Mouse (Mus musculus) heart, adult 18-20 months (tissue): Measurements from ENCODE around the gene Etv6. TPM values are rescaled to one million over a fixed set of nuclear protein-coding genes. Genes with fewer than 3 reads are reported as not detected.

Experiments used
- DNase-seq, 2 experiments: peaks; one replicate each; pipeline ENCODE4 v3.0.0; 2021 to 2022; ENCODE audit warnings: mixed read lengths in 1 of 2
- total RNA-seq, 2 experiments: library from RNA; stranded (reverse); gene quantifications; 2 replicates each; pipeline ENCODE4 v1.2.3; 2021

Etv6 gene
- total RNA-seq, 2 experiments from 2014 or later = 11.3 to 12.1 TPM

DNA sequence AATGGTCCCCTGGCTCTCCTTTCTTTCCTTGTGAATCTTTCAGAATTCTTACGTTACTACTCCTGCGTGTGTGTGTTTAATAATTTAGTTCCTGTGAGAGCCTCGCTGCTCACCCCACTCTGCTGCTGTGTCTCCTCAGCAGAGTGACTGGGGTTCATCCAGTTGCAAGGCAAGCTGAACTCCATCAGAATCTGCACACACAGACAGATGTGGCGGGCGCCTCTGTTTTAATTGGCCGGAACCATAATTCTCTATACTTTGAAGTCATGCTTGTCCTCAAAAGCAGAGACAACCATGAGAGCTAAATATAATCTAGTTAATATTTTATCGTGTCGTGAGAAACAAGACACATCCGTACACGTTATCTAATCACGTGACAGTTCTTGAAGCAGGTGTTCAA, 107.2 kb downstream of the Etv6 start:
- no peak for DNase-seq

DNA sequence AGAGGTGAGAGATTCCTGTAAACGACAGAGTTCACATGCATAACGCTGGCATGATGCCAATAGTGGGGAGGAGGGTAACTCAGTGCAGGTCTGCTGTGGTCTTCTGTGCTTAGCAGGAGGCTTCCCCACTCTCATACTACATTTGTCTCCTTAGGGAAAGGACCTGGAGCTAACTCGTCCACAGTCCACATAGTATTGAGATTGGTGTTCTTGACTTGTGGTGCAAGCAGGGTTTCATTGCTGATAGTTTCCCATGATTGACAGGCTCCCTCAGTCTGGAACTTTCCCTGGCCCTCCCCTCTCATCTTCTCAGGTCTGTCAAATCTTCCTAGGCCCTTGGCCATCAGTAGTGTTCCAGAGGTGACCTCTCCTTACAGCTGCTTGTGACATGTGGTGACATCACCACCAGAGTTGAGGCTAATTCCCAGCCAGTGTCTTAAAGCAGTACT, 108.2 kb downstream of the Etv6 start:
- DNase-seq = peak; percentile 48 to 56

DNA sequence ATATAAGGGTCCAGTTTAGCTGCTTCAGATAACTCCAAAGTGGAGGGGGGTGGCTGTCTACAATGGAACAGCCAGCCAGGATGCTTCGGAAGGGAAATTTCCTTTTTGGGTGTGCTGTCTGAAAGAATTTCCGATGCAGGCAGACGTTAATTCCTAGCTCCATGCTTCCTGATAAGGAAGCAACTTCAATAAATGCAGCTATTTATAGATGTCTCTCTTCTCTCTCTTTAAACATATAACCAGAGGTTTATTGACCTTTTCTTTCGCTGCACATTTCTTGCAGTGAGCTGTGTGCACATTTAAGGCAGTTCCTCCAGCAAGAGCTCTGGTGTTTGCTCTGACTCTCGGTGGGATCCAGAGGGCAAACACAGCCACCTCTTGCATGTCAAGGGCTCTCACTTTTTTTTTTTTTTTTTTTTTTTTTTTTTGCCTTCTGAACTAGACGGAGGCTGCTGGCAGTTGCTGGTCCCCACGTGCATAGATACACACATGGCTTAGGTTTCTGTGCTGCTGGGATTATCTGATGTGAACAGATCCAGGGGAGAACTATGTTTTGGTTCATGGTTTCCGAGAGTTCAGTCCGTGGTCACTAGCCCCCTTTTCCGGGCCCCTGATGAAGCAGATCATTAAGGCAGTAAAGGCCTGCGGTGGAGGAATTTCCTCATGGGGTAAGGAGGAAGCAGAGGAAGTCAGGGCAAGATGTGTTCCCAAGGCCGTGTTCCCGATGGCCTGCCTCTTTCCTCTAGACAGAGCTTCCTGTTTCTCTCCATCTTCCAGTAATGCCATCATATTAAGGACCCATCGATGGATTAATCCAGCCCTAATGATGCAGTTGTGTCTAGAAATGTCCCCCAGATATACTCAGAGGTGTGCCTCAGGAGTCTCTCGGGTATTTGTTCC, 109.0 kb downstream of the Etv6 start:
- DNase-seq = peak in 1 of 2 experiments; percentile 61

DNA sequence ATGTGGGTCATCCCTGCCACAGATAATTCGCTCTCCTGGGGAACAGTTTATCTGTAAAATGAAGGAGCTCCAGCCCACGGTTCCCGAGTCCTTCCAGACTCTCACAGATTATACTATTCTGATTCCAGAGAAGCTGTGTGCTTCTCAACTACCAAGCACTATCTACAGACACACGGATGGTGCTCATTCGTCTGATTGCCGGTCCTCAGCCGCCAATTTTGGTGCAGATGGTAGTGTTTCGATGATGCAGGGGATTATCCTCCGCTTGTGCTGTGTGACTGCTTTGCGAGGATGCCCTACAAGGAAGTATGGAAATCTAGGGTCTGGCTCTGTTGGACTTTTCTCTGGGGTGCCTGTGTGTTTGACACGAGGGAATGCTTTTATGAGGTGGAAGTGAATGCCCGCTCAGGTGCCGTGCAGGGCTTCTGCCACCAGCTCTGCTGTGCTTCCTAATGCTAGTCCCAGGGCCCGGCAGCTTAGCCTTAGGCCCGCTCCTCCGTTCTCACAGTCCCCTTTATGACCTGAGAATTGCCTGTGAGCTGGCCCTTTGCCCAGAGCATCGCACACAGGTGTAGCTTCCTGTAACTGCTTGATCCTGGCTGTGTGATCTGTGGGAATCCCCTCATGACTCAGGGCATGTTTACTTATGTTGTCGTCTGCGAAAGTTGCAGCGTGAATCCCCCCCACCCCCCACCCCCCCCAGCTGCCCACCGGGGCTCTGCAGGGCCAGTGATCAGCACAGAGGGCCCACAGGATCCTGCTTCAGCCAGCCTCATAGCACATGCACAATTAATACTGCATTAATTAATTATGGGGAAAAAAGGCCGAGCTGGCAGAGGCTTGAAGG, 112.3 kb downstream of the Etv6 start:
- no peak for DNase-seq

DNA sequence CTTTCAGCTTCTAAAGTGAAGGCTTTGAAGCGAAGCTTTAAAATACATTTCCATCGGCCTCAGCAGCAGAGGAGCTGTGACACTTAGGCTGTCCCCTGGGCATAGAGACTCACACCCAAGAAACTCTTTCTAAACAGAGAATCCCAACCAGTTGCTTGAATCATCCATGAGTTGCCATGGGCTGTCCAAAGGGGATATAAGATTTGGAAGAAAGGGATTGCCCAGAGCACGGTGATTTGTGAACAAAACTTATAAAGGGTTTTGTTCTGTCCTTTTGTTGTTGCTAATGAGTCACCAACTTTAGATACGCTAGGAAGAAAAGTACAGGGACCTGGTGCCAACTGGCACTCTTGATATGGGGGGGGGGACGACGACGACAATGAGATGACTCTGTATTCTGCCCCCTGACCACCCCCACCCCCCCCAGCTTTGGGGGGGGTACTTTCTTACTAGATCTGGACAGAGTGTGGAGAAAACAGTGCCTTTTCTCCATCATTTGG, 113.0 kb downstream of the Etv6 start:
- no peak for DNase-seq

DNA sequence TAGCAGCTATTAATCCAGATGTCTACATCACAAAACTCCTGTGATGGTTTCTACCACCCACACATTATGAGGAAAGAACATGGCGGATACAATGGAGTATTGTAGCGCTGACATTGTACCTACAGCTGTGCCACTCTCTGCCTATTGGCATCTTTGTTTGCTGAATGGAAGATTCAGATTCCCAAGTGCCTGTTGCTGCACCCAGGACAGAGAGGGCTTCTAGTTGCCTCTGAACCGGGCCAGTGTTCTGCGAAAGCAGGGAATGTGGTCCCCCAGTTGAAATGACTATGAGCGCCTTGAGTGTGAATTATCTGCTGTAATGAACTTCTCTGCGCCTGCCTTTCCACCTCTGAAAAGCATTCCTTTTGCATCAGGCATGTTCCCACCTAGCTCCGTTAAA, 114.1 kb downstream of the Etv6 start:
- no peak for DNase-seq

DNA sequence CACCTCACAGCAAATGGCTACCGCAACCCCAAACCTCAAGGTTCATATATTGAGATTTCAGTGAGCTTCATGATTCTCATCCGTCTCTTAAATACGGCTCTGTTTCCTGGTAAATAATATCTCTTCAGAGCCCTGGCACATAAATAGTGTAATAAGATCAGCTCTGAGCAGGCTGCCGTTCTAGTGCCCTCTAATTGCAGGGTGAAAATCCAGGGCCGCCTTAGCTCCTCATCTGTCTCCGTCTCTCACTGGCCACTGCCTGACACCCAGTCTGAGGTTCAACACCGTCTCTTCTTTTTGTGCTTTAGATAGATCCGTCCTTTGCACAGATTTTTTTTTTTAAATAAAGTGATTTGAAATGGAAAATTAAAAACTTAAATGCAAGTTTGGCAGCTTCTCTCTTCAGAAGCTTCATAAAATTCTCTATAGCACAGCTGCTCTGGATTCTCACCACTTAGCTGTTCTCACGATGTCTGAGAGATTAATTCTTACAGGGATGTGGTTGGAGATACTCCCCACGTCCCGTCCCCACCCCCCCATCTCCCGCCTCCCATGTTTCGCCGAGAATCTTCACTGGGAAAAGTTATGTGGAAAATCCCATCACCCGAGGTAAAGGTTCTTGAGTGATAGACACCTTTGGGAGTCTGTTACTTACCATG, 115.7 kb downstream of the Etv6 start:
- DNase-seq = no peak

DNA sequence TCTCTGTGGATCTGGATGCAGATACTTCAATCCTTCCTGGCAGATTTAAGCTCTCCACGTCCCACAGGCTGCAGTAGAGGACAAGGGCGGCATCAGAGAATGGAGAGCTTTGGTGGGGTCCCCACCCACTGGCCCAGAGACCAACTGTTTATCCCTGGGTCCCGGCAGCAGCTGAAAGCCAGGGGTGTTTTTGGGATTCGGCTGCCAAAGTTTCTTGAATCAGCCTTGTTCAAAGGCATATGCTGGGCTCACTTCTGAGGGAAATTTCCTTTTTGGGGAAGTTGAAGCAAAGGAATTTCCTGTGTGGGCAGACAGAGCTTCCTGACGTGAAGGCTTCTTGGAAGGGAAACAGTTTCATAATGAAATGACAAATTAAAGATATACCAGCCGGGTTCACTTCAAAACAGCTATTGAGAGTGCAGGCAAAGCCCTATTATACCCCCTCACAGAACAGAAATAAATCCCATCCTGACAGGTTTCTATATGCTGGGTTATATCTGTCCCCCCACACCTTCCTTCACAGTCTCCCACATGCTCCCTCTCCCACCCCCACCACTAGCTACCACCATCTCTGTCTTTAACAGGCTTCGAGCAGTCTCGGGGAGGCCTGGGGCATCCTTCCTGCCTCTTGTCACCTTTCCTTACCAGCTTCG, 116.5 kb downstream of the Etv6 start:
- peak; percentile 69 to 84 for DNase-seq

DNA sequence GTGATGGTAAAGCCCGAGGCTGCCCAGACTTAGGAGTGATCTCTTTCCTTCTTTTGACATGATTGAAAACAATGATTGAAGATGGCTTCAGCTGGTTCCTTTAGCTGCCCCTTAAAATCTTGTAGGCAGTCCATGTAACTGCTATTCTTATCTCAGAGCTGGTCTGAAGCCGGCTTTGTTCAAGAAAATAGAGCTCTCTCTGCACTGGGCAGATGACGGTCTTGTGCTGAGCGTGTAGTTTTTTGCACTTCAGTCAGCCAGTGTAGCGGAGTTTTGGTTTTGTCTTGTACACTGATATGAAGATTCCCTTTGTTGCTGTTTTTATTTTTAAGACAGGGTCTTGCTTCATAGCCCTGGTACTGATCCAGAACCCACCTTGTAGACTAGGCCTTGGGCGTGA, 117.0 kb downstream of the Etv6 start:
- no peak for DNase-seq

DNA sequence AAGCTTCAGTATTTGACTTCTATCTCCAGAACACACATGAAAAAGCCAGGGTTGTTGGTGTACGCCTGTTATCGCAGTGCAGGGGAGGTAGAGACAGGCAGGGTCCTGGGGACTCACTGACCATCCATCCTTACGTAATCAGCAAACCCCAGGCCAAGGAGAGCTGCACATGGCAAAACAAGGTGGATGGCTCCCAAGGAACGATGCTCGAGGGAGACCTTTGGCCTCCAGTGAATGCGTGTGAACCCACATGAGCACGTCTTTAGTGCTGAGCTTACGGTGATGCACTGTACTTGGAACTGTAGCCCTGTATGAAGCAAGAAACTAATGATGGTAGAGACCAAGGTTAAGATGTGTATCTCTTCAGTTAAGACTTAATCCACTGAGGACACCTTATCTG, 119.2 kb downstream of the Etv6 start:
- no peak for DNase-seq

DNA sequence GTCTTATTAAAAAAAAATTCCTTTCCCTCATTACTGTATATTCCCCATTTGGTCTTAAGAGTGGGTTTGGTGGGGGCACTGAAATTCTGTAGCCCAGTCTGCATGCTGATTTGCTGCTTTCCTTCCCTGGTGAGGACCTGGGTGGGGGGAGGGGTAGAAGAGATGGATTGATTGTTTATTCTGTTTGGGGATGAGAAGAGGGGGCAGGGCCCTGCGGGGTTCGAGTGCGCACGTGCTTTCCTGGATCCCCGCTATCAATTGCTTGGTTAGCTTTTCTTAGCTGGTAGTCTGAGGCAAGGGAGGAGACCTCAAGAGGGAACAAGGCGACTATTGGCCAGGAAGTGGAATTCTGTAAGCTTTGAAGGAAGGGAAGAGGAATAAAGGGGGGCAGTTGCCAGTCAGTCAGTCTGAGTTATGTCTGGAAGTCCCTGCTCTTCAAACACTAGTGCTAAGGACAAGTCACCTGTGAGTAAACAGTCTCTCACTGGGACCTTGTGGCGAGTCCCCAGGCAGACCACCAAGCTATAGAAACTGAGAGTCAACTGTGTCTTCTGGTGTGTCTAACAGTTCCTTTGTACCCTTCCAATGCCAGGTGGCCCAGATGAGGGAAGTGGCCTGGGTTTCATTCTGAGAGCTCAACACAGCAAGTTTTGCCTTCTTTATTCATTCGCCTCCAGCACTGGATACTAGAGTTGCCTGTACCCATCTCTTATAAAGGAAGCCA, 120.6 kb downstream of the Etv6 start:
- DNase-seq = no peak

DNA sequence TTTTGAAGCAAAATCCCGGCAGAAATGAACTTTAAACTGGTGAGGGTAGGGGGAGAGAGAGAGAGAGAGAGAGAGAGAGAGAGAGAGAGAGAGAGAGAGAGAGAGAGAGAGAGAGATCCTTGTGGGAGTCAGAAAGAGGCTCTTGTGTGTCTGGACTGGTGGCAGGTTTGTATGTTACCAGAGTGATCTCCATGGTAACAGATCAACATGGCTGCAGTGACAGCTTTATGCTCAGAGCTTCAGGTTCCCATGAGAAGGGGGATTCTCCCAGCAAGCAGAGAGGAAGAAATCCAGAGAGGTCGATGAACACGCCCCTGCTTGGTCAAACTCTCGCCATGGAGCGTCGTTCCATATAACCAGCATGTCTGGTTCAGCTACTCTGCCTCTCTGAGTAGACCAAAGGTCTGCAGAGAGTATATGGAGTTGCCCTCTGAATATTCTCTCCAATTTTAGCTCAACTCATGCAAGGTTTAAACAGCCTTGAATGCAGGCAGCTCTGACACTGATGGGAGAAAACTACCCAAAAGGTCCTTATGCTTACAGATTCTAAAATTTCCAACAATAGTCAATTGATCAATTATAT, 122.1 kb downstream of the Etv6 start:
- no peak for DNase-seq

DNA sequence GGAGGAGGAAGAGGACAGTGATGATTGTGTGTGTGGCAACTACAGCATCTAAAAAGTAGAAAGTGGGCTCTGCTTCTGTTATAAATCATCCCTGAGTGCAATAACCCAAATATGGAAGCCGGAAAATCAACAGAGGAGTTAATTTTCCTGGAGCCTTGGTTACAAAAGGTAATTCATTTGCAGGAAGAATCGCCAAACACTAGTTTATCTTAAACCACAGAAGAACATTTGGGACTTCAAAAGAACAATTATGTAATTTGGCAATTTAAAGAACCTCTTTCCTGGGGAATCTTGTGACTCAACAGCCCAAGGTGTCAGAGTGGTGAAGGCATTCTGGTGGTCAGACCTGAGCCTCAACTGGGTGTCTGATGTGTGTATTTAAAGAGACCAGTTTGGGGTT, 122.7 kb downstream of the Etv6 start:
- DNase-seq = no peak

DNA sequence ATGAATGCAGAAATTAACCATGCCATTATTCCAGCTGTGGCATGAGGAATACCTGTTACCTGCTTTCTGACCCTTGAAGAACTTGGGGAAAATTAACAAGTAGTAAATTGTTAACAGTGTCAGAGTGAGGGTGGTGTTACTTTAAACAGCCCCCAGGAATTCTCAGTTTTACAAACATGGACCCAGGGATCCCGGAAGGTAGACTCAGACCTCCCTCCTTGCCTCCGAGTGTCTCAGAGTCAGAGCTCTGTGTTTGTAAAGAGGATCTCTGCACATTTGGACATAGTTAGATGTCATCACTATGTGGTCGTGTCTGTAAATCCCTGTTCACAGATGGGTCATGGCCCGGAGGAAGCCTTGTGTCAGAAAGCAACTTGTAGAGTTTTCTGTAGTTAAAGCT, 124.2 kb downstream of the Etv6 start:
- DNase-seq = no peak

DNA sequence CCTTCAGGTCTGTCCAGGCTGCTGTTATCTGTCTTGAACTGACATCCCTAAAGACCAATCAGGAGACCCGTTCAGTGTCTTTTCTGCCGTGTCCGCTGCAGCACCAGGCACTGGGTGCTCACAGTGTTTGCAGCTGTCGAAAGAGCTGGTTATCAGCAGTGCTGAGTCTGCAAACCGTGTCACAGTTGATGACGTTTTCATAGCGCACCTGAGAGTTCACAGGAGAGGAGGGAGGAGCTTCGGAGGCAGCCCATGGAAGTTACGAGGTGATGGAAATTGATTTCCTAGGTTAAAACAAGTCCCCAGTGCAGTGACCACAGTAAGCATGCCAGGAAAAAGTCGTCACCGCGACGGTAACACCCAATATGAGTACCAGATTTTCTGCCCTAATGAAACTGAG, 125.5 kb downstream of the Etv6 start:
- DNase-seq = no peak

DNA sequence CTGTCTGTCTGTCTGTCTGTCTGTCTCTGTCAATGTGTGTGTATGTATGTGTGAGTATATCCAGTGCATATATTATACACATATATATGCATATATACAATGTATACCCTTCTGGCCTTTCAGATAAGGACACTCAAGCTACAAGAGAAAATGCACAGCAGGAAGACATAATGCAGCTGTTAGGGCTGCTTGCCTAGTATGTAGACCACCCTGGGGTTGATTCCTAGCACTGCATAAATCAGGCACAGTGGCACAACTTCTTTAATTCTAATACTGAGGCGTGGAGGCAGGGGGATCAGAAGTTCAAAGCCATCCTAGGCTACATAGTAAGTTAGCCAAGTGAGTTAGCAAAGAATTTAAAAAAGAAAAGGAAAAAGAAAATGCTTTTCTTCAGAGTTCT, 127.8 kb downstream of the Etv6 start:
- no peak for DNase-seq

DNA sequence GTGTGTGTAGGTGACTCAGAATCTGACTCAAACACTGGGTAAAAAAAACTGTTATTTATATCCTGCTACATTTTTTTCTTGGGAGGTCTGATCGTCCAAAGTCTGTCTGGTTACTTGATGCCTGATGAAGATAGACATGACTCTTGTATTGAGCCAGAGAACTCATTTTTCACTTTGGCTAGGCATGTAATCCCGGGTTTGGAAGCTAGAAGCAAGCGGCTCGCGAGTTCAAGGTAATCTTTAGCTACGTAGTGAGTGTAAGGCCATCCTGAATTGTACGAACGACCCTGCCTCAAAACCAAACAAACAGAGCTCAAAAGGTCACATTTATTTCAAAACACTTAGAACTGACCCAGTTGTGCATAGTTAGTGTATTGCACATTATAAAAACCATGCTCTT, 128.9 kb downstream of the Etv6 start:
- DNase-seq = no peak

DNA sequence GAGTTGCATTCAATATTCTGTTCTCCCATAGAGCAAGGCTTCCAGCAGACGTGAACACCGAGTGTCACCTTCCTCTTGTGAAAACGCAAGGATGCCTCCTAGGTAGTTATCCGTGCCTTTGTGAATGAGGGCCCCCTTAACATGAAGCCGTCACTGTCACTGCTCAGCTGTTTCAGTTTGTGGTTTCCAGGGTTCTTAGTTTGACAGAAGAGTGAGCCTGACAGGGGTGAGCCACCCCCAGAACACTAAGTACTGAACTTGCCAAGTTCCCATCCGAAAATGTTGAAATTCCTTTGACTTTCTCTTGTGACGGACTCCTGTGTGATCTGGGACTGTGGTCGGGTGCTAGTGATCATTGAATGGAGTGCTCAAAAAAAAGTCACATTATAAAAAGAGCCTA, 129.5 kb downstream of the Etv6 start:
- no peak for DNase-seq

DNA sequence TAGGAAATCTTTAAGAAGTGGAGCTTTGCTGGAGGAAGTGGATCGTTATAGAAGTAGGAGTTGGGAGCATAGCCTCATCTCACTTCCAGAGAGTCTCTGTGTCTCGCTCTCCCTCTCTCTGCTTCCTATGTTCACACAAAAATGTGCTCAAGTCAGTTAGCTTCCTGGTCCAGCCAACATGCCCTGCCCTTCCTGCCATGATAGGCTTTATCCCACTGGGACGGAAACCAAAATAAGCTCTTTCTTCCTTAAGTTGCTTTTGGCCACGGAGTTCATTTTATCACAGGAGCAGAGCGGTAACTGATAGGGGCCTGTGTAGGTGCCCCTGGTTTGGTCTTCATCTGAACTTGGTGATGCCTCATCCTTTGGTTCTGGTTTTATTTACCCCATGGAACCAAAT, 132.5 kb downstream of the Etv6 start:
- peak; percentile 42 to 58 for DNase-seq

DNA sequence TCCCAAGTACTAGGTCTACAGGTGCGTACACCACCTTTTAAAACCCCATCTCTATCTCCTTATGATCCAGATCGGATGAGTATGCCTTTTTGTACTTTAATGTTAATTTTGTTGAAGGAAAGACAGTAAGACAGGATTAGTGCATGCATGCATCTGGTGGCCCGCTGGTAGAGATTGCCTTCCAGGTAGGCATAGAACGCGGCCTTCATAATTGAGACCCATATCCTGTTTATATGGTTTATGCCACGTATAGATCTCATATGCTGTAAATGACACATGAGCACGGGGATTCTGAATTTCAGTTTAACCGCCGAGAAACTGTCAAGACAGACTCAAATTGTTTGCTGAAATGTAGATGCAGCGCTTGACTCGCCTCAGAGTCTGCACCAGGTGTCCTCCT, 133.3 kb downstream of the Etv6 start:
- DNase-seq = no peak

DNA sequence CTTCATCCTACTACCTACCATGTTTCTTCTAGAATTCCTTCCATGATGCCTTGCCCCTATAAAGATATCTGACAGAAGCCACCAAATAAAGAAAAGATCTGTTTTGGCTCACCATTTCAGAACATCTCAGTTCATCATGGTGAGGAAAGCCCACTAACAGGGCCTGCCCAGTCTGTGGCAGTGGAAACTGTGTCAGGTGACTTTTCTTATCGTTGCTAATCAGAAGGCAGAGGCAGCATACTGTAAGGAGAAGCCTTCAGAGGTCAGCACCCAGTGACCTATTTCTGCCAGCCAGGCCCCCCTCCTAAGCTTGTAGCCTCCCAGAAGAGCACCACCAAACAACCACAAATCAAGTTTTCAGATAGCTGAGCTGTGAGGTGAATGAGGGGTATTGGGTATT, 135.7 kb downstream of the Etv6 start:
- DNase-seq = no peak
